Mouse (Mus musculus) midbrain, embryonic 13.5 days (tissue): Measurements from ENCODE around the gene Csrp2. TPM values are rescaled to one million over a fixed set of nuclear protein-coding genes. Genes with fewer than 3 reads are reported as not detected.

Experiments used
- ATAC-seq: fragments of 200-750 bp; cut with Nextera tagmentation; 2 replicates; pipeline ENCODE4 v1.8.0; 2017; ENCODE audit warnings: mild to moderate bottlenecking, moderate TSS enrichment, moderate library complexity
- H3K27ac ChIP-seq: fragments of 300-500 bp; sonication (generic); 2 replicates; pipeline ENCODE4 v1.5.1; 2015; ENCODE audit warnings: inconsistent platforms, mild to moderate bottlenecking, moderate library complexity
- H3K27me3 ChIP-seq: fragments of 300-500 bp; sonication (generic); 2 replicates; pipeline ENCODE4 v1.6.1; 2015; ENCODE audit warnings: mild to moderate bottlenecking, inconsistent platforms
- H3K36me3 ChIP-seq: fragments of 300-500 bp; sonication (generic); 2 replicates; pipeline ENCODE4 v1.6.1; 2015; ENCODE audit warnings: mild to moderate bottlenecking, inconsistent platforms
- H3K4me1 ChIP-seq: fragments of 300-500 bp; sonication (generic); replicated peaks from 2 replicates; pipeline ENCODE4 v1.6.1; 2015; ENCODE audit warnings: inconsistent platforms
- H3K4me2 ChIP-seq: fragments of 300-500 bp; sonication (generic); replicated peaks from 2 replicates; pipeline ENCODE4 v1.6.1; 2015; ENCODE audit warnings: moderate library complexity, mild to moderate bottlenecking, inconsistent platforms
- H3K4me3 ChIP-seq: fragments of 300-500 bp; sonication (generic); replicated peaks from 2 replicates; pipeline ENCODE4 v1.5.1; 2015; ENCODE audit warnings: mild to moderate bottlenecking, inconsistent platforms
- H3K9ac ChIP-seq: fragments of 300-500 bp; sonication (generic); replicated peaks from 2 replicates; pipeline ENCODE4 v1.6.1; 2015; ENCODE audit warnings: mild to moderate bottlenecking, inconsistent platforms
- H3K9me3 ChIP-seq: fragments of 300-500 bp; sonication (generic); 2 replicates; pipeline ENCODE4 v1.6.1; 2016; ENCODE audit warnings: mild to moderate bottlenecking, inconsistent platforms
- WGBS: fragments of 180-500 bp; shearing (Covaris S2); methylation state at CpG from one replicate; pipeline ENCODE4 v1.1.7; 2015; 5-methylcytosine and 5-hydroxymethylcytosine counted together
- polyA plus RNA-seq: library from polyadenylated mRNA; unstranded; fragments of >200 nt; fragmentation: Nextera tagmentation; extraction: Ambion mirVana; gene quantifications from 2 replicates; pipeline ENCODE4 v1.2.1, GENCODE M21; 2015

Gene Csrp2
- polyA plus RNA-seq, 1 experiment from 2014 or later: 128 TPM

DNA sequence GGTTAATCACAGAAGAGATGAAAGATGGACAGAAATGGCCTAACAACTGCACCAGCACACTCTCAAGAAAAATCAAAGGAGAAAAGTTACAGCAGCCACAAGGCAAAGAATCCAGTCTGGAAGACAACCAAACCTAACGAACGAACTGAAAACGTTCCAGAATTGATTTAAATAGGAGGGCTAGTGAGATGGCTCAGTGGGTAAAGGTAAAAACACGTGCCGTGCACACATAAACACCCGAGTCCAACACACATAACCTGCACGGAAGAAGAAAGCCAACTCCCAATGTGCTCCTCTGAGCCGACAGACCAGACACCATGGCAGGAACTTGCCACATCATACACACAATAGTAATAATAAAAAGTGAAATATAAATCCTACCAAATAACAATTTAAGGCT lies 32.7 kb downstream of the Csrp2 start:
- Histone ChIP-seq H3K4me3 (no peak overlapping the region), H3K9me3 (no peaks in the 10 kb centered on the region), H3K4me2 (no peak overlapping the region), H3K36me3 (peaks cover 44% of the 10 kb centered on the region), H3K9ac (no peak overlapping the region), H3K4me1 (no peaks in the 10 kb centered on the region), H3K27me3 (no peaks in the 10 kb centered on the region), H3K27ac (no peak overlapping the region)
- 90% methylated on average over 8 of the region's 8 CpGs for WGBS
- ATAC-seq: no peak

DNA sequence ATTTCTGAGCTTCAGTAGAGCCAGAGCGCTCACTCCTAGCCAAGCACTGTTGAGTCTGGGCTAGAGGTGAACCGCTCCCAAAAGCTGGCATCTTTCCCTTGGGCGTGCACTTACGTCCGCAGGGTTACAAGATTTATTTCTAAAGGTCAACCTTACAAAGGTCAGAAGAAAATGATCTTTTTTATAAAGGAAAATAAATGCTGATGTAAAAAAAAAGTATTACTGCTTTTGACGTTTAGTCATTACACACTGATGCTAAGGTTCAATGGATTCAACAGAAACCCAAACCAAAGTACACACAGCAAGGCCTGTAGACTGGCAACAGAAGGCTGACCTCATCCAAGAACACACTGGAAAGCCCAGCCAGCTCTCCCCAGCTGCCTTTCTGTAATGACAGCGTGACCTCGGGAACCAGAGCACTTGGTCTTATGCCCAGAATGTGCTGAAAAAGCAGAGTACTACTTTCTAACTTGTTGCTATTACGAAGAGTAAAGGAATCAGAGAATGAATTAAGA lies 33.4 kb downstream of the Csrp2 start:
- no peak overlapping the region for H3K4me3 ChIP-seq
- no peaks in the 10 kb centered on the region for H3K4me1 ChIP-seq
- no peak for ATAC-seq
- H3K4me2 ChIP-seq: no peak overlapping the region
- H3K27ac ChIP-seq: no peak overlapping the region
- H3K27me3 ChIP-seq: no peaks in the 10 kb centered on the region
- 87% methylated on average over 9 of the region's 9 CpGs for WGBS
- H3K9me3 ChIP-seq: no peaks in the 10 kb centered on the region
- peaks cover 38% of the 10 kb centered on the region for H3K36me3 ChIP-seq
- no peak overlapping the region for H3K9ac ChIP-seq

DNA sequence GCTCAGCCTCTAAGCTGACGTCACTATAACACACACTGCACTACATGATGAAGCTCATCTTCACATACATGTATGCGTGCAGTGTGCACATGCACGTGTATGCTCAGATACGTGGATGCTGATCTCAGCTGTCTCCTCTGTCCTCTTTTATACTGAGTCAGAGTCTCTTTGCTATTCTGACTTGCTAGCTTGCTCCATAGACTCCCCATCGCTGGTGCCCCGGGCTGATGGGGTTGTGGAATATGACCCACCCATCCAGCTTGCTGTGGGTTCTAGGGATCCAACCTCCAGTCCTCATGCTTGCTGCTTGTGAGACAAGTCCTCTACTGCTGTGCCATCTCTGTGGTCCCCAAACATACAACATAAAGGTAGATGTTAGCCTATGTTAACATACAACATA lies 39.3 kb downstream of the Csrp2 start:
- Histone ChIP-seq H3K27me3 (no peaks in the 10 kb centered on the region), H3K4me2 (no peak overlapping the region), H3K27ac (no peak overlapping the region), H3K4me3 (no peak overlapping the region), H3K9me3 (no peaks in the 10 kb centered on the region), H3K36me3 (peaks cover 39% of the 10 kb centered on the region), H3K9ac (no peak overlapping the region), H3K4me1 (no peaks in the 10 kb centered on the region)
- no peak for ATAC-seq
- WGBS: 97% methylated on average over 6 of the region's 6 CpGs

DNA sequence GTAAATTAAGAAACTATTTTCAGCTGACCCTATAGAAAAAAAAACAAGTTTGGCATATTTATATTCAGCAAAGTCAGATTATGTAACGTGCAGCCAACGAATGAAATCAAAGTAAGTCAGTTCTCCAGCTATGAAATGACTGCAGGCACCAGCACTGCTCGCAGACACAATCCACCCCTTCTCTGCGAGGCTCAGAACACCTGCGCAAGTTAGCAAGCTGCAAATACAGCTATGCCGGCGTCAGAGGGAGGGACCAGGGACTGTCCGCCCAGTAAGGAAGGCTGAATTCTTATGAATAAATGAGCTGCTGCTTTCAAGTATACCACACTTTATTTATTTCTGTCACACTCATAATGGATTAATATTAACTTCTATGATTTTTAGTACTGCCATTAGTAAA lies 40.2 kb downstream of the Csrp2 start:
- WGBS: 96% methylated on average over 8 of the region's 8 CpGs
- ATAC-seq: no peak
- H3K27me3 ChIP-seq: no peaks in the 10 kb centered on the region
- H3K4me1 ChIP-seq: no peaks in the 10 kb centered on the region
- no peaks in the 10 kb centered on the region for H3K9me3 ChIP-seq
- H3K36me3 ChIP-seq: peaks cover 38% of the 10 kb centered on the region
- no peak overlapping the region for H3K9ac ChIP-seq
- H3K27ac ChIP-seq: no peak overlapping the region
- no peak overlapping the region for H3K4me2 ChIP-seq
- no peak overlapping the region for H3K4me3 ChIP-seq

DNA sequence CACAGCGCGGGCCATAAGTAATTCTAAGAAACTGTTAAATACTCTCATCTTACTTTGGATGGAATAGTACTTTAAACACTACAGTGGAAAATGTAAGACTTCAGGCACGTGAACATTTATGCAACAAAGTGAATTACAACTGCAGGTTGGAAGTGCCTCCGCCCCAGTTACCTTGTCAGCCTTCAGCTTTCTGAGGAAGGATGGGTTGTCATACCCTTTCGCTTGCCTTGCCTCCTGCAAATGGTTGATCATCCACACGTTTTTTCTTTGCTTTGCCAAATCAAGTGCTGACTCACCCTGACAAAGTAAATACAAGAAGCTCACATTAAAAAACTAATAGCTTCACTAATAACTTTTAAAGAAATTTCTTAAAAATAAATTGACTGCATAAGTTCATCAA lies 41.3 kb downstream of the Csrp2 start:
- Histone ChIP-seq H3K4me2 (no peak overlapping the region), H3K9ac (no peak overlapping the region), H3K4me3 (no peak overlapping the region), H3K27me3 (no peaks in the 10 kb centered on the region), H3K4me1 (no peaks in the 10 kb centered on the region), H3K27ac (no peak overlapping the region), H3K9me3 (no peaks in the 10 kb centered on the region), H3K36me3 (peaks cover 32% of the 10 kb centered on the region)
- 92% methylated on average over 6 of the region's 6 CpGs for WGBS
- ATAC-seq: no peak

DNA sequence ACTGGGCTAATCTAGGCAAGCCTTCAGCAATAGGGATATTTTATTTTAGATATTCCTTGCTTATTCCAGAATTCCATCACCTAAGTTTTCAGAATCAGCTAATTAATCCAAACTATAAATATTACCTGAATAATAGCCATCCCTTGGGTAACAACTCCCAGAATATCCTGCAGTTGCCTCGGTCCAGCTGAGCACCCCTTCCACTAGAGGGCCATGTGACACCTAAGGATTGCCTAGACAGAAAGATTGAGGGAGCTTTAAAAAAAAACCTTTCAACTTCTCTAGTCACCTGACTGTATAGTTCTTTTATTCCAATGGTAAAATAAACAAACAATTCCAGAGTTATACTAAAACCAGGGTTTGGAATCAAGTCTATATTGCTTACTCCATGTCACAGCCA lies 42.6 kb downstream of the Csrp2 start:
- Histone ChIP-seq H3K4me3 (no peak overlapping the region), H3K4me2 (no peak overlapping the region), H3K9ac (no peak overlapping the region), H3K9me3 (no peaks in the 10 kb centered on the region), H3K27me3 (no peaks in the 10 kb centered on the region), H3K27ac (no peak overlapping the region), H3K36me3 (peaks cover 32% of the 10 kb centered on the region), H3K4me1 (no peaks in the 10 kb centered on the region)
- ATAC-seq: no peak
- WGBS: 41% methylated on average over 1 of the region's 1 CpGs

DNA sequence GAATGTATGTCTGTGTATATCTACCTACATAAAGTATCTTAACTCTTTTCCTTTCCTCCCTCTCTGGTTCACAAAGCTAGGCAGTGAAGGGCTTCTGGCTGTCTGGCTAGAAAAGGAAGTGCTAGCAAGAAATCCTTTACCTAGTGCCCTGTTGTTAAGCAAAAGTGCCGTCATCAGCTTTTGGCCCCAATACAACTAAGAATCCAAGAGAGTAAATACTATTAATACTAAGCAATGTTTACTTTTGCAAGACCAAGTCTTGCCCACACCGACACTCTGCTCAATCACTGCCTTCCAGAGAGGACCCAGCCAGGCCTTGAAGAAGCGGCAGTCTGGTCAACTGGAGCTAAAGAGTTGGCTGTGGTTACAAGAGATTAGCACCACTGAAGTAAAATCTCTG lies 51.5 kb downstream of the Csrp2 start:
- Histone ChIP-seq H3K4me1 (no peaks in the 10 kb centered on the region), H3K27ac (no peak overlapping the region), H3K4me3 (no peak overlapping the region), H3K27me3 (no peaks in the 10 kb centered on the region), H3K9me3 (no peaks in the 10 kb centered on the region), H3K9ac (no peak overlapping the region), H3K36me3 (peaks cover 43% of the 10 kb centered on the region), H3K4me2 (no peak overlapping the region)
- 91% methylated on average over 3 of the region's 3 CpGs for WGBS
- no peak for ATAC-seq

DNA sequence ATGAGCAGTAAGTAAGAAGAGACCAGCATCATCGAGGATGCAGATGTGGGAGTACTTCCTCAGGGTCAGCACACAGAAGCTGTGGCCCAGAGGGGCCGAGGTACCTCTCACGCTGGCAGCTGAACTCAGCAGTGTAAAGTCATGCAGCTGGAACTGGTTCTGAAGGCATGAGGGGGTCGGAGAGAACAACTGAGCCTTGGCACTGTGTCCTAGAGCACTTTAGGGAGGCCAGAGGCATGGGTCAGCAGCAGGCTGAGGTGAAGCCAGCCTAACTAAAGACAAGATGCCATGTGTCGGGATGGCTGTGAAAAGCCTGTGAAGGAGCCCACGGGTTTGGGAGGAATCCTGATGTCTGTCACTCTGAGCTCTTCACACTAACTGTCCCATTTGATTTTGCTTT lies 51.9 kb downstream of the Csrp2 start:
- Histone ChIP-seq H3K4me3 (no peak overlapping the region), H3K4me1 (no peaks in the 10 kb centered on the region), H3K27me3 (no peaks in the 10 kb centered on the region), H3K9me3 (no peaks in the 10 kb centered on the region), H3K4me2 (no peak overlapping the region), H3K9ac (no peak overlapping the region), H3K27ac (no peak overlapping the region), H3K36me3 (peaks cover 42% of the 10 kb centered on the region)
- 93% methylated on average over 6 of the region's 6 CpGs for WGBS
- ATAC-seq: no peak

DNA sequence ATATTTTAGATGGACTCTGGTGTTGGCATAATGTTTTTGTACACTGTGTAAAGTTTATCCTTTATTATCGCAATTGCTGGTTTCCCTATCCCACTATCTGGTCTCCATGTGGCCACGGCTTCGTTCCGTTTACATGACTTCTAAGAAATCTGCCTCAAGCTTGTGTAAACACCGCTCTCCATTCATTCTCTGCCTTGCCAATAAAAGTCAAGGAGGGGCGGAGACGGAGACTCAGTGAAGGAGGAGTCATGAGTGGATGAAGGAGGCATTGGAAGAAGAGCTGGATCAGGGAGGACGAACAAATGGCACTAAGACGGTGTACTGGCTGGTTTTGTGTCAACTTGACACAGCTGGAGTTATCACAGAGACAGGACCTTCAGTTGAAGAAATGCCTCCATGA lies 52.4 kb downstream of the Csrp2 start:
- no peaks in the 10 kb centered on the region for H3K9me3 ChIP-seq
- H3K4me3 ChIP-seq: no peak overlapping the region
- no peaks in the 10 kb centered on the region for H3K27me3 ChIP-seq
- H3K4me1 ChIP-seq: no peaks in the 10 kb centered on the region
- no peak overlapping the region for H3K4me2 ChIP-seq
- ATAC-seq: no peak
- WGBS: 86% methylated on average over 9 of the region's 9 CpGs
- peaks cover 38% of the 10 kb centered on the region for H3K36me3 ChIP-seq
- H3K27ac ChIP-seq: no peak overlapping the region
- no peak overlapping the region for H3K9ac ChIP-seq

DNA sequence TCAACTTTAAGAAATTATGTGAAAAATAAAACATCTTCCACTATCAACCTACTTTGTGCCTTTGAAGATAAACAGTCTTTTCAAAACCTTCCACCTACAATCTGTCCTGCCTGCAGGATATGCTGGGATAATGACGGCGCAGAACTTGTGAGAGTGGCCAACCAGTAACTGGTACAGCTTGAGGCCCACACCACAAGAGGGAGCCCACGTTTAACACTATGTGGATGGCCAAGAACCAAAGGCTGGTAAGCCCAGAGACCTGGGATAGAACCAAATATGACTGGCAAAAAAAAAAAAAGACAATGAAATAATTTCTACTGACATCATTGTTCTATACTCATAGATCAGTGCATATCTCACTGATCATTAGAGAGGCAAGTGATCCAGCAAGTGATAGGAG lies 54.9 kb downstream of the Csrp2 start:
- no peaks in the 10 kb centered on the region for H3K9me3 ChIP-seq
- H3K4me1 ChIP-seq: no peaks in the 10 kb centered on the region
- no peak overlapping the region for H3K27ac ChIP-seq
- WGBS: 56% methylated on average over 3 of the region's 3 CpGs
- H3K4me2 ChIP-seq: no peak overlapping the region
- H3K4me3 ChIP-seq: no peak overlapping the region
- no peak overlapping the region for H3K9ac ChIP-seq
- no peaks in the 10 kb centered on the region for H3K27me3 ChIP-seq
- H3K36me3 ChIP-seq: peaks cover 32% of the 10 kb centered on the region
- peak; percentile 68; the same call in 1 of the 2 replicates for ATAC-seq

DNA sequence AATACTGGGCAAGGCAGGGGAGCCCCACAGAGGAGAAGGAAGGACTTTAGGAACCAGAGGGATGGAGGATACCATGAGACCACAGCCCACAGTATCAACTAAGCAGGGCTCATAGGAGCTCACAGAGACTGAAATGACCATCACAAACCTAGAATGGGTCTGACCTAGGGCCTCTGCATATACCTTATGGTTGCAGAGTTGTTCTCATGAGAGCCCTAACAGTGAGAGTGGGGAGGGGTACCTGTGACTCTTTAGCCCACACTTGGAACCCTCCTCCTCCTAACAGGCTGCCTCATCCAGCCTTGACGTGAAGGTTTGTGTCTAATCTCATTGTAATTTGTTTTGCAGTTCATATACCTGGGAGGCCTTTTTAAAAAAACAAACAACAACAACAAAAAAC lies 55.3 kb downstream of the Csrp2 start:
- no peak overlapping the region for H3K27ac ChIP-seq
- no peaks in the 10 kb centered on the region for H3K4me1 ChIP-seq
- H3K9ac ChIP-seq: no peak overlapping the region
- 0 out of 2 replicates have a peak, but pooled peaks have one; percentile 24 for ATAC-seq
- H3K4me2 ChIP-seq: no peak overlapping the region
- H3K27me3 ChIP-seq: no peaks in the 10 kb centered on the region
- 75% methylated on average over 1 of the region's 1 CpGs for WGBS
- no peak overlapping the region for H3K4me3 ChIP-seq
- peaks cover 31% of the 10 kb centered on the region for H3K36me3 ChIP-seq
- no peaks in the 10 kb centered on the region for H3K9me3 ChIP-seq

DNA sequence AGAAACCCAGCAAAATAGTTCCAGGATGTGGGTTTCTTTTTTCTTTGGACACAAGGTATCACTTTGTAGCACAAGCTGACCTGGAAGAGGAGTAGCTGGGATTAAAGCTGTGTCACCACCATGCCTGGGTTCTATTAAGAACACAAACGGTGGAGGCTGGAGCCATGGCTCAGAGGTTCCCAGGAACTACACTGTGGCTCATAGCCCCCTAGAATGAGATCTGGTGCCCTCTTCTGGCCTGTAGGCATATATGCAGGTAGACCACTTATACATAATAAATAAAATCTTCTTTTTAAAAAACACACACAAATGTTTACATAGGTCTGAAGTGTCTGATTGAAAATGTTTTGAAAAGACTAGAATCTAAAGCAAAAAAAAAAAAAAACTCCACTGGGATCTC lies 56.5 kb downstream of the Csrp2 start:
- Histone ChIP-seq H3K36me3 (peaks cover 31% of the 10 kb centered on the region), H3K9ac (no peak overlapping the region), H3K4me1 (no peaks in the 10 kb centered on the region), H3K27ac (no peak overlapping the region), H3K4me2 (no peak overlapping the region), H3K9me3 (no peaks in the 10 kb centered on the region), H3K27me3 (no peaks in the 10 kb centered on the region), H3K4me3 (no peak overlapping the region)
- peak; percentile 74 for ATAC-seq
- WGBS: 0% methylated on average over 1 of the region's 1 CpGs

DNA sequence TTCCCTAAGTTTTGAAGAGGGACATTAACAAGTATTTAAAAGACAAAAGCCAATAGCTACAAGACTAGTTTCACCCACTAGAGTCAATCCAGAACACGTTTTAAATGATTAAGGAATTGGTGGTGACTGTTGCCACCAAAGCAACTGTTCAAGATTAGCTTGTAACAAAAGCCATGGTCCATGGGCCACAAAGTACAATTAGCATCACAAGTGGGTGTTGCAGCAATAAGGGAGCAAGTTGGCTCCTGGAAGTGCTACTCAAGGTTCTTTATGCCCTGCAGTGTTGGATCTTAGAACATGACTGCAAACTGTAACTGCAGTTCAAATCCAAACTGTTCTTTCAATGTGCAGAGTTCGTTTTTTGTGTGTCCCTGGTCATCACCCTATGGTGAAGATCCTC lies 57.8 kb downstream of the Csrp2 start:
- peaks cover 25% of the 10 kb centered on the region for H3K36me3 ChIP-seq
- no peak overlapping the region for H3K9ac ChIP-seq
- no peak overlapping the region for H3K4me3 ChIP-seq
- no peaks in the 10 kb centered on the region for H3K4me1 ChIP-seq
- WGBS: 52% methylated on average over 2 of the region's 2 CpGs
- no peak overlapping the region for H3K27ac ChIP-seq
- no peak for ATAC-seq
- H3K9me3 ChIP-seq: no peaks in the 10 kb centered on the region
- no peaks in the 10 kb centered on the region for H3K27me3 ChIP-seq
- no peak overlapping the region for H3K4me2 ChIP-seq
